In the genomic region with DNA sequence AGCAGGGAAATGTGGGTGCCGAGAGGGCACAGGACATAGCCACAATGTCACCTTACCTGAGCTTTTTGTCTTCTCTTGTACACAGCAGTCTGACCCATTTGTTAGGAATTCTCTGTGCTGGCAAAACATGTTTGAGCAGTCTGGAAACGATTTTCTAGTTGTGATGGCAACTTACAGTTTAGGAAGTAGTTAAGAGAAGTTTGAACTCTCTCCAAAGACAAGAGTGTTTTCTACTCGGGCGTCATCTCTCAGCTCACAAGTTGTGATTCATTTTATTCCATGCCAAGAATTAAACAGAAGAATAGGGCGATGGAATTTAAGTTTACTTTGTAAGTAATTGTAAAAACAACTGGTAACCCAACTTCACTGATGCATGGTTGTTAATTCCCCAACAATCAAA, we compare ENCODE assay signal across 13 mouse cellular contexts.
"Had no signal": no experiment of that assay in that cellular context is flagged by ENCODE, and none has a peak within 500 bp of the region (broad histone marks: within the 10 kb centered on the region; RNA-seq: fewer than 3 reads in every experiment).

No protein-coding gene starts in this region.

- H3K9ac ChIP-seq: liver, embryonic 14.5 days; neural tube, embryonic 15.5 days had no signal

- H3K36me3 ChIP-seq: midbrain, embryonic 10.5 days; neural tube, embryonic 15.5 days had no signal

- H3K4me3 ChIP-seq: midbrain, embryonic 10.5 days; myocyte; neural tube, embryonic 15.5 days had no signal

- H3K27ac ChIP-seq: left cerebral cortex, adult 2 months; liver, embryonic 14.5 days; midbrain, embryonic 10.5 days had no signal

- H3K9me3 ChIP-seq: midbrain, embryonic 10.5 days; neural tube, embryonic 15.5 days had no signal

- DNase-seq: kidney, postnatal 25 days; liver; lung, adult 18-20 months; lung, postnatal 10 days; lung, postnatal 4 days; midbrain, embryonic 14.5 days; right cerebral cortex, adult 18-20 months; thymus, postnatal 4 days had no signal
